Mouse (Mus musculus) small intestine, adult 2 months (tissue): ENCODE data around the gene Hspa12b. TPM values are rescaled to one million over a fixed set of nuclear protein-coding genes. Genes with fewer than 3 reads are reported as not detected.

Experiments used
- H3K27ac ChIP-seq: fragments of 200-500 bp; 2 replicates; pipeline ENCODE4 v1.5.1; 2012; ENCODE audit warnings: low read depth, low read length, control low read depth, inconsistent platforms; ENCODE audit not compliant: insufficient read depth
- H3K27me3 ChIP-seq: fragments of 200-500 bp; 2 replicates; pipeline ENCODE4 v1.6.1; 2012; ENCODE audit warnings: mild to moderate bottlenecking, moderate library complexity, low read length, inconsistent platforms; ENCODE audit not compliant: control insufficient read depth, insufficient read depth
- H3K36me3 ChIP-seq: fragments of 200-500 bp; 2 replicates; pipeline ENCODE4 v1.6.1; 2012; ENCODE audit warnings: mild to moderate bottlenecking, low read length, control low read depth, inconsistent platforms; ENCODE audit not compliant: control insufficient read depth, insufficient read depth
- H3K4me1 ChIP-seq: fragments of 200-500 bp; 2 replicates; pipeline ENCODE4 v1.6.1; 2012; ENCODE audit warnings: low read length, inconsistent platforms, mixed read lengths; ENCODE audit not compliant: control insufficient read depth, insufficient read depth, insufficient read length
- H3K4me3 ChIP-seq: fragments of 200-500 bp; 2 replicates; pipeline ENCODE4 v1.5.1; 2012; ENCODE audit warnings: low read depth, mild to moderate bottlenecking, control low read depth, inconsistent platforms, low read length, moderate library complexity
- CTCF ChIP-seq: fragments of 200-500 bp; IDR thresholded peaks from 2 replicates; pipeline ENCODE4 v1.5.1; 2012; ENCODE audit warnings: low read depth, mild to moderate bottlenecking, control low read depth, inconsistent platforms, low read length, moderate library complexity, mixed read lengths; ENCODE audit not compliant: insufficient replicate concordance, insufficient read length; ENCODE audit errors: extremely low read depth
- POLR2A ChIP-seq: fragments of 200-500 bp; IDR thresholded peaks from 2 replicates; pipeline ENCODE4 v1.6.1; 2012; ENCODE audit warnings: low read depth, mild to moderate bottlenecking, control low read depth, inconsistent platforms, low read length, moderate library complexity
- WGBS: fragments of 180-500 bp; shearing (Covaris S2); methylation state at CpG from one replicate; pipeline ENCODE4 v1.1.7; 2018; 5-methylcytosine and 5-hydroxymethylcytosine counted together
- polyA plus RNA-seq: library from polyadenylated mRNA; depleted of rRNA; stranded (reverse); fragments of >200 nt; gene quantifications from 2 replicates; pipeline ENCODE4 v1.2.3, GENCODE M21; 2012

Gene Hspa12b
- polyA plus RNA-seq, 1 experiment = 3.3 TPM

DNA sequence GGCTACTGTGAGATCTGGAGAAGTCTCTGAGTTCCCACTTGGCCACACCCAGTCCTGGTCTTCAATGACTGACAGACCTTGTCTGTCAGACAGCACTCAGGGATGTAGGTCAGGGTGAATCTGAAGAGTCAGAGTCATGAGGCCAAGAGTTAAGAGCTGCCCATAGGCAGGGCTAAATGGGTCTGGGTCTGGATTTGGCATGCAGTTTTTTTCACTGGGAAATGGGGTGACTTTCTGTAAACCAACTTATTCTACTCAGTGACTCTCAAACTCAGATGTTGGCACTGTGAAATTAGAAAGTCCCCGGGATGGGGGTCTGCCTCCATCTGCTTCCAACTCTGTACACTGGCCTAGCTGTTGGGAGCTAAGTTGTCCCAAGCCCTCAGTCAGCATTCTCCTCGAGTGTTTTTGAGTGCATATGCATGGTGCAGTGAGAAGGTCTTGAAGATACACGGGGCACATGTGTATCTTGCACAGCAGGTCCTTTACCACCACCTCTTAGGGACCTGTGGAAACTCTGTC, 1.6 kb downstream of the Hspa12b start:
- Histone ChIP-seq H3K36me3 (no peaks in the 10 kb centered on the region), H3K4me1 (peaks cover 10% of the 10 kb centered on the region), H3K4me3 (no peak overlapping the region), H3K27ac (no peak overlapping the region), H3K27me3 (no peaks in the 10 kb centered on the region)
- TF ChIP-seq CTCF = no peak
- TF ChIP-seq POLR2A = no peak
- WGBS = 71% methylated on average over 3 of the region's 3 CpGs

DNA sequence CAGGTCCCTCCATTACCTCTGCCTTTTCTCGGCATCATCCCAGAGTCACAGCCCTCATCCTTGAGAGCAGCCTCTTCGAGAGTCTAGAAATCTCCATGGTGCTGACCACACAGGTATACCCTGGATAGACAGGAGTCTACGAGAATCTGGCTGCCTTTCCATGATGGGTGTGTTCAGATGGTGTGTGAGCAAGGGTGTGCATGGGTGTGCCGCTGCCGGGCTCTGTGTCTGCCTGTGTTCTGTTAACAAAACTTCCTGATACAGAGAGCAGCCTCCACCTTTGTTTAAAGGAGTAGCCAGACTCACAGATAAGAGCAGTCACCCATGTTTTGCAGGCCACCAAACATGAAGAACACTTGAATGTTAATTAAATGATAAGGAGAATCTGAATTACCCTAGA, 2.8 kb downstream of the Hspa12b start:
- Histone ChIP-seq H3K4me3 (no peak overlapping the region), H3K27me3 (no peaks in the 10 kb centered on the region), H3K4me1 (peaks cover 10% of the 10 kb centered on the region), H3K36me3 (no peaks in the 10 kb centered on the region), H3K27ac (no peak overlapping the region; the same call in 1 of the 2 replicates)
- TF ChIP-seq POLR2A (no peak), CTCF (no peak)
- 33% methylated on average over 5 of the region's 5 CpGs for WGBS

DNA sequence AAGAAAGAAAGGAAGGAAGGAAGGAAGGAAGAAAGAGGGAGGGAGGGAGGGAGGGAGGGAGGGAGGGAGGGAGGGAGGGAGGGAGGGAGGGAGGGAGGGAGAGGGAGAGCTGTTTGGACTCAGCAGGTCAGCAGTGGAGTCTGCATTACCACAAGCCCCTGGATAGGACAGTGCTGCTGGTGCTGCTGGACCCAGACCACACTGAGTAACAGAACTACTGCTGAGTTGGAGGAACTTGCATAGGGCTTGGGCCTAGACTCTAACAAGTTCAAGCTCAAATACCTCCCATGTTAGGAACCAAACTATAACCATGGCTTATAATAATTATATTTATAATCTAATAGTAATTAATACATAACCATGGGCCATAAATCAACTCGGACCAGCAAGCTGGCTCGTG, 3.8 kb downstream of the Hspa12b start:
- peaks cover 10% of the 10 kb centered on the region for H3K4me1 ChIP-seq
- no peak overlapping the region for H3K27ac ChIP-seq
- no peaks in the 10 kb centered on the region for H3K27me3 ChIP-seq
- 48% methylated on average over 2 of the region's 2 CpGs for WGBS
- no peaks in the 10 kb centered on the region for H3K36me3 ChIP-seq
- no peak for TF ChIP-seq CTCF
- TF ChIP-seq POLR2A = no peak
- no peak overlapping the region for H3K4me3 ChIP-seq

DNA sequence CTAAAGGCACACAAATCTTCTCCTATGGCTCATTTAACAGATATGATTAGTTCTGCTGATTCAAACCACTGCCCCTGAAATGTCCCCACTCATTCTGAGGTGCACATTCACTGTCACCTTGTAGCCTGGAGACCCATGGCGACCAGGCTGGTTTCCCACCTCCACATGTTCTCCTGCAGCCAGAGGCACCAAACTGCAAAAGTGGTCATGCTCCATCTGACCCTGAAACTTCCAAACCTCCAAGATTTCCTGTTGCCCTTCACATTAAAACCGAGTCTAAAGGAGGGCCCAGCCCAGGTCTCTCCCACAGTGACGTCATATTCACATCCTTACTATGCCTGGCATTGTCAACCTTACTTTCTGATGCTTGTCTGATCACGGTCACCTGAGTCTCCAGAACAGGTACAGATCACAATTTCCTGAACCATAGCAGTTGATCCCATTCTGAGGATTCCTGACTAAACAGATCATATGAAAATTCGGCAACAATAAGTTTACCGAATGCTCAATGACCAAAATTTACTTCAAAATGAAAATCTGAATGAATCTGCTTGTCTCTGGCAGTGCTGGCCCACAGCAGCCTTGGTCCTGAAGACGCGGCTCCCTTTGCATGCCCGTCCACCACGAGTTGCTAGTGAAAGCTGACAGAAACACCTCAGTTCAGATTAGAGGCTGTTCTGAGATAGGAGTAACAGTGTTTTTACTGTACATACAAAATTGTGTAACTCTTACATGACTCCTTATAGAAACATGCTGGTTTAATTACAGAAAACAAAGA, 5.2 kb downstream of the Hspa12b start:
- WGBS = 87% methylated on average over 10 of the region's 10 CpGs
- no peak overlapping the region for H3K27ac ChIP-seq

DNA sequence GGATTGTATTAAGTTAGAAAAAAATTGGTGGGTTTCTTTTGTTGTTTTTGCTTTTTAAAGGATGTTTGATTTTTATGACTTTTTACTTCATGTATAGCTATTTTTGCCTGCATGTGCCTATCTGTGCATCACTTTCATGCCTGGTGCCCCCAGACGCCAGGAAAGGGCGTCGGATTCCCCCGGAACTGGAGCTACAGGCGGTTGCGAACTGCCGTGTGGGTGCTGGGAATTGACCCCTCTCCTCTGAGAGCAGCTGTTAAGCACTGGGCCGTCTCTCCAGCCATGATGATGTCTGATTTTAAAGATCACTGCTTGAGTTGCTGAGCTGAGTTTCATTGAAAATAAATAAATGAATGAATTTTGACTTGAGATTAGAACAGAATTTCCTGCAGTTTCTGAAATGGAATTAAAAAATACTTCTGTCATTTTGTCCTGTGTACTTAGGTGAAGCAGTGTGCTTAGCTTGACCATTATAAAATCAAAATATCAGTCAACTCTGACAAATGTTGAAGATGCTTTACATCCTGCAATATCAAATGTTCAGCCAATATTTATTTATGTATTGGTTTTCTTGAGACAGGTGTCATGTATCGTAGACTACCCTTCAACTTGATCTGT, 6.0 kb downstream of the Hspa12b start, which contains the start of gene Gm11037:
Gene Gm11037, plus strand, starts transcription at position 568 of the 618 bp plus-strand sequence.
- Histone ChIP-seq H3K4me1 (peaks cover 4% of the 10 kb centered on the region; the same call in 1 of the 2 replicates), H3K36me3 (no peaks in the 10 kb centered on the region), H3K27me3 (no peaks in the 10 kb centered on the region), H3K27ac (no peak within 1 kb of the TSS), H3K4me3 (no peak within 1 kb of the TSS)
- 84% methylated on average over 9 of the region's 9 CpGs for WGBS
- no peak for TF ChIP-seq CTCF
- no peak for TF ChIP-seq POLR2A

More for the DNA sequence above, 5.2 kb downstream of the Hspa12b start:
- Histone ChIP-seq H3K36me3 (no peaks in the 10 kb centered on the region), H3K4me1 (peaks cover 7% of the 10 kb centered on the region), H3K27me3 (no peaks in the 10 kb centered on the region), H3K4me3 (no peak overlapping the region)
- TF ChIP-seq POLR2A (no peak), CTCF (no peak)

DNA sequence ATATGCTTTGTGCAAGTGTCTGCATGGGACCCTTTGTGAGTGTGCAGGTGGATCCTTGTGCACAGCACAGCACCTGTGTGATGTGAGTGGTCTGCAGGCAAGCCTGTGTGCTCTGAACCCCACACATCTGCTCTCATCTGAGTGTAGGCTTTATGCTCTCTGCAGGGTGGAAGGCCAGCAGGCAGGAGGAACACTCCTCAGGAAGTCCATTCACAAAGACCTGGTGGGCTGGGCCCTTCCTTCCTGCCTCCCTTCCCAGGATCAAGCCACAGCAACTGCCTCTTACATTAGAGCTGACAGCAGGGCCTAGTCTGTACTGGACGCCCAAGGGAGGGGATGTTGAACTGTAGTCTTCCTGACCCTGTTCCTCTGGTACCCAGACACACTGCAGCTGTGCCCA, 7.3 kb downstream of the Hspa12b start:
- no peak overlapping the region for H3K4me3 ChIP-seq
- no peaks in the 10 kb centered on the region for H3K27me3 ChIP-seq
- 48% methylated on average over 1 of the region's 1 CpGs for WGBS
- H3K36me3 ChIP-seq = no peaks in the 10 kb centered on the region
- TF ChIP-seq POLR2A = no peak
- TF ChIP-seq CTCF = no peak
- peak overlapping the region; percentile 24; the same call in 1 of the 2 replicates for H3K27ac ChIP-seq
- peaks cover 5% of the 10 kb centered on the region; the same call in 1 of the 2 replicates for H3K4me1 ChIP-seq

DNA sequence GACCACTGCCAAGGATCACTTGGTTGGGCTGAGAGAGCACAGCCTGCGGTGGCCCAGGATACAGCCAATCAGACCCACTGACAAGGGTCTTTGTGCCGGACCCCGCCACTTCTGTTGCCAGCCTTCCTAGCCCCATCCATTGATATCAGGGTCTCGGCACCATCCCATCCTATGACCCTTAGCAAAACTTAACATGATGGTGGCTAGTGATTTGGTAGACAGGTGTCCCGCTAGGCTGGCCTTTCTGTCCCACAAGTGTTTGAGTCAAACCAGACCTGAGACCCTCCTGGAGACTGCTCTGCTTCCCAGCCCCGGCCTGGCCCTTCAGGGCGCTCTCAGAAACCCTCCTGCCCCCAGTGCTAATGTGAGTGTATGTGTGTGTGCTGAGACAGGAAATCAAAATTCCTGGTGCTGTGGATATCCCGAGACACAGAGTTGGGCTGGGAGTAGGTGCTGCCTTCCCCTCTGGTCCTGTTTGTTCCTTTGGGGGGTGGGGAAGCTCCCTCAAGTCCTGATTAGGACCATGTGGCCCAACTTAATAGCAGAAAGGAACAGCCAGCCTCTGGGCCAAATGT, 7.8 kb downstream of the Hspa12b start:
- peak overlapping the region; percentile 24; the same call in 1 of the 2 replicates for H3K27ac ChIP-seq
- H3K36me3 ChIP-seq = no peaks in the 10 kb centered on the region
- H3K27me3 ChIP-seq = no peaks in the 10 kb centered on the region
- H3K4me3 ChIP-seq = no peak overlapping the region
- peaks cover 6% of the 10 kb centered on the region; the same call in 1 of the 2 replicates for H3K4me1 ChIP-seq
- TF ChIP-seq POLR2A (no peak), CTCF (no peak)
- WGBS = 92% methylated on average over 8 of the region's 8 CpGs
